Mouse (Mus musculus): ENCODE measurements around the gene Ccsap.
A peak's percentile ranks its signal among the peaks of the same experiment; 100 is the strongest.
"Not testable (repeated sequence)": the region's sequence is repeated elsewhere in the genome, so short reads cannot be mapped to it uniquely, and the experiment has no call there.

The Ccsap gene

GRCm38 (mm10) chr8:123838496-123838895 is 21.5 kb downstream of the Ccsap start:
- no peak for DNase-seq (ENCODE audit: low spot score in 2 of 2)

DNA sequence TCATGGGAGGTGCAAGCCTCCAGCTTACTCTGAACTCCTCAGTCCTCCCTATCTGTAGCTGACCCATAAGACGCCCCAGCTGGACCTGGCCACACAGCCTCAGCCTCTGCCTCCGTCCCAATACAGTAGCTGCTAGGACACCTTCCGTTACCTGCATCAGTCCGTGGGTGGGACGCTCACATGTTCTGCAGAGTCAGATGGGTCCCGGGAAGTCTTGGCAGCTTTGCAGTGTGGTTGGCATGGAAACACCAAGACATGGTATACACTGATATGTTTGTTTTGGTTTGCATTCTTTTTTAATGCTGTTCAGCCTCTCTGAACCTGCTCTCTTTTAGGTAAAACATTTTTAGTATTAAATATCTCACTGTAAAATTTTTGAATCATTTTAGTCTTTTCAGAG is 23.7 kb downstream of the Ccsap start:
- DNase-seq (ENCODE audit: low spot score in 2 of 2): no peak

DNA sequence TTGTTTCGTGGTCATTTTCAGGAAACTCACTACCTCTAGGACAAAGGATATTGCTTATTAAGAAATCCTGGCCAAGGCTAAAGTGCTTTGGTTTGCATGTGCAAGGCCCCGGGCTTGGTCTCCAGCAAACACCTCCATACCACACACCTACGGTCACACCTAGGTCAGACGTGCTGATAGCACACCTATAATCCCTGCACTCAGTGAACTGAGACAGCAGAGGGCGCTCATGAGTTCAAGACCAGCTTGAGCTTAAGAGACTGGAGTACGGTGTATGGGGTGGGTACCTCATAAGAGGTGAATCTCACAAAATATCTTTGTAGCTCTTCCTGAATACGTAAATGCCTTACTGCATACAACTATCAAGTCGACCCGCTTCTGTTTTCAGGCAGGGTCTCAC is 24.6 kb downstream of the Ccsap start:
- peak; percentile 73 to 77 for DNase-seq (ENCODE audit: low spot score in 2 of 2)

- DNase-seq (ENCODE audit: low spot score in 2 of 2): no peak
These were observed 27.3 kb downstream of the Ccsap start for GRCm38 (mm10) chr8:123832757-123833156.

- no peak for DNase-seq (ENCODE audit: low spot score in 2 of 2)
These were observed 32.5 kb downstream of the Ccsap start for GRCm38 (mm10) chr8:123827523-123827922.

- no peak for DNase-seq (ENCODE audit: low spot score in 2 of 2)
These were observed 33.3 kb downstream of the Ccsap start for GRCm38 (mm10) chr8:123826758-123827157.

- DNase-seq (ENCODE audit: low spot score in 2 of 2): no peak
These were observed 34.0 kb downstream of the Ccsap start for GRCm38 (mm10) chr8:123826001-123826400.

GRCm38 (mm10) chr8:123823532-123824123 is 36.4 kb downstream of the Ccsap start:
- DNase-seq (ENCODE audit: low spot score in 2 of 2): no peak

DNA sequence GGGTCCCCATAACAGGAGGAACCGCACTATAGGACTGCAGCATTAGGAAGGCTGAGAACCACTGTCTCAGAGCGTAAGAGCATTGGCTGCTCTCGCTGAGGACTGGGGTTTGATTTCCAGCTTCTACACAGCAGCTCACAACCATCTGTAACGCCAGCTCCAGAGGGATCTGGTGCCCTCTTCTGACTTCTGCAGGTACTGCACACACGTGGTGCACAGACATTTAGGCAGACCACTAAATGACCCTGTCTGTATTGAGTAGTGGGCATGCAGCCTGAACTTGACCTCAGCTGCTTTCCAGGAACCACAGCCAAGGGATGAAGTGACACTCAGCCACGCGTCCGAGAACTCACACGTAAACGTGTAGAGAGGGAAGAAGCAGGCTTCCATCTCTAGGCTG is 36.9 kb downstream of the Ccsap start:
- no peak for DNase-seq (ENCODE audit: low spot score in 2 of 2)

- no peak for DNase-seq (ENCODE audit: low spot score in 2 of 2)
These were observed 39.2 kb downstream of the Ccsap start for GRCm38 (mm10) chr8:123820780-123821179.

- no peak for DNase-seq (ENCODE audit: low spot score in 2 of 2)
These were observed 40.1 kb downstream of the Ccsap start for GRCm38 (mm10) chr8:123819683-123820610.

DNA sequence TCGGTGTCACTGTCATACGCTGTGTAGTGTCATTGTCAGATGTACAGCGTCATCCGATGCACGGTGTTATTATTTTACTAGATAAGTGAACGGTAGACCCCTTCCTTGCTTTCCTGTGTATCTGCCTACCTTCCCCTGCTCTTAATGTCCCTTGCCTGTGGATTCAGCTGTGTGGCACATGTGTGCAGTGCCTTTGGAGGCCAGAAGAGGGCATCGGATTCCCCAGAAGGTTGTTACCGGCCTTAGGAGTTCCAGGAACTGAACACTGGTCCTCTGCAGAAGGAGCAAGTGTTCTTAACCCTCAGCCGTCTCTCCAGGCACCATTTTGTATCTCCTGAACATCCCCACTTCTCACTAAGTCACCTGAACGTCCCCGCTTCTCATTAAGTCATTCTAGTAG is 42.3 kb downstream of the Ccsap start:
- no peak for DNase-seq (ENCODE audit: low spot score in 2 of 2)

GRCm38 (mm10) chr8:123816939-123817338 is 43.1 kb downstream of the Ccsap start:
- no peak for DNase-seq (ENCODE audit: low spot score in 2 of 2)

DNA sequence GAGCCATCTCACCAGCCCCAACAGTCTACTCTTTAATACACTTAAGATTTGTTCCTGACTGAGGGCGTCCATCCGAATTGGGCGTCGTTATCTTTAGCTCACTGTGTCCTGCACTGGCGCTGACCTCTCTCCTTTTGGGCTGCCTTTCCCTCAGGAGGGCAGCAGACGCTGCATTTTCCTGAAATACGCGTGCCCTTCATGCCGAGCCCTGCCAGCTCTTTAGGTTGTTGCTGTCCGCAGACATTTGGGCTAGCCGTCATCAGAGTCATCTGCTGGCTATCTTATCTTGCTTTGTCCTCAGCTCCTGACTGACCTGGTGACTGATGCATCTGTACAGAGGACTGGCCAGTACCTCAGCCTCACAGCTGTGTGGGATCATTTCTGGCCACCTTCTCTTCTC is 44.7 kb downstream of the Ccsap start:
- DNase-seq (ENCODE audit: low spot score in 2 of 2): no peak

DNA sequence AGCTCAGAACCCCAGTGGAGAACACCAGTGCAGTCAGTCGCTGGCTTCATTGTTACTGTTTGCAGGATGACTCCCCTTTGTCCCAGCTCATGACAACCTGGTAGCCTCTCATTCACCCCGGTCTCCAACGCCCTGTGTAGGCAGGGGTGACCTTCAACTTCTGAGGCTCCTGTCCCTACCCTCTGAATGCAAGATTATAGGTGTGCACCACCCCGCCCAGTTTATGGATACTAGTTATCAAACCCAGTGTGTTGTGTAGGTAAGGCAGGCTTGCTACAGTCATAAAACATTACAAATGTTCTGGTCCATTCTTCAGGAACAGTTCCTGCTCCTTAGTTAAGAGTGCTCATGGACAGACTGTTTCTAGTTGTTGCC is 46.1 kb downstream of the Ccsap start:
- no peak for DNase-seq (ENCODE audit: low spot score in 2 of 2)

- DNase-seq (ENCODE audit: low spot score in 2 of 2): no peak
These were observed 46.7 kb downstream of the Ccsap start for GRCm38 (mm10) chr8:123813173-123813891.

DNA sequence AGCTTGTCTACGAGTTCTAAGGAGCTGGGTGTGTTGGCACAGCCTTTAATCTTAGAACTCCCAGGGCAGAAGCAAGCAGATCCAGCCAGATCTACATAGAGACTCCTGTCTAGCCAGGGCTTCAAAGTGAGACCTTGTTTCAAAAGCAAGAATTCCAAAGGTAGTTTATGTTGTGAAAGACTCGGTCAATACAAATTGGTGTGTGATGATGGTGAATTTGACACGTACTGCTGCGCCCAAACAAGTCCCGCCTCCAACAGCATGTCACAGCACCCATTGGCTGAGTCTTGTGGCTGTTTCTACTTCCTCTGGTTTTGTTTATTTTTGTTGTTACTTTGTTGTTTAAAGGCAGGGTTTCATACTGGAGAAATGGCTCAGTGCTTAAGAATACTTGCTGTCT is 47.8 kb downstream of the Ccsap start:
- DNase-seq (ENCODE audit: low spot score in 2 of 2): no peak

GRCm38 (mm10) chr8:123809342-123809741 is 50.7 kb downstream of the Ccsap start:
- not testable (repeated sequence) for DNase-seq (ENCODE audit: low spot score in 2 of 2)

DNA sequence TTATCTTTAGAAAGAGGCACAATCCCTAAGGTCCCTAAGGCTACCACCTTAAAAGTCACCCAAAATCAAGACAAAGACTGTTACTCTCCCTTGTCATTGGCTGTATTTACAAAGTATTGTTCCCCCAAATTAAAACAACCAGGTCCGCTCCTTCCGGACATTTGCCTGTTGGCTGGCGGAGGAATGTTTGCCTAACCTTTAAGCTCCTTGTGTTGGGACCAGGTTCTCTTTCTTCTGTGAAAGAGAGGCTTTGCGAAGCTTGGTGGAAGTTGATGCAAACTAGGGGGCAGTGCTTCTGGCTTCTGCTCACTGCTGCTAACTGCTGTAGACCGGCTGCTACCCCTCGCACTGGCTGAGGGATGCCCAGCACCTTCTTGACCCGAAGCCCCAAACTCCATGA is 51.3 kb downstream of the Ccsap start:
- DNase-seq (ENCODE audit: low spot score in 2 of 2): no peak

DNA sequence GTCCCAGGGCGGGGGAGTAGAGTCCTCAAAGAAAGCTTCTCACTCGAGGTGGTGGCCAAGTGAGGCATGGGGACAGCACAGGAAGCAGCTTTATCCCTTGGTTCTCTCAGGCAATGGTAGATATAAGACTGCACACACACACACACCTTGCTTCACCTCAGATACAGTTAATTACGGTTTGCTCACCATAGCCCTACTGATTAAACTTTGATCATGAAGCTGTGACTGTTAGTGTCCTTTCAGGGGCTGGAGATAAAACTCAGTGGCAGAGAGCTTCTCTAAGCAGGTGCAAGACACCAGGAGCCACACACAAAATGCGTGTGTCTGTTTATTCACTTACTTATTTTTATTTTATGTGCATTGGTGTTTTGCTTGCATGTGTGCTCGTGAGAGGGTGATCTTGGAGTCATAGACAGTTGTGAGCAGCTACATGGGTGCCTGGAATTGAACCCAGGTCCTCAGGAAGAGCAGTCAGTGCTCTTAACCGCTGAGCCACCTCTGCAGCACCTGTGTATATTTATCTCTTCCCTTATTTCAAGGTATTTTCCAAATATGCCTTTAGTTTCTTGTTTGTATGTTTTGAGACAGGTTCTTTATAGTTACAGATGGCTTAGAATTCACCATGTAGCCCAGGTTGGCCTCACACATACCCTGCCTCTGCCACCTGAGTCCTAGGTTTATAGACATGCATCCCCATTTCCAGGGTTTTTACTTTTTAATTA is 52.0 kb downstream of the Ccsap start:
- no peak for DNase-seq (ENCODE audit: low spot score in 2 of 2)

DNA sequence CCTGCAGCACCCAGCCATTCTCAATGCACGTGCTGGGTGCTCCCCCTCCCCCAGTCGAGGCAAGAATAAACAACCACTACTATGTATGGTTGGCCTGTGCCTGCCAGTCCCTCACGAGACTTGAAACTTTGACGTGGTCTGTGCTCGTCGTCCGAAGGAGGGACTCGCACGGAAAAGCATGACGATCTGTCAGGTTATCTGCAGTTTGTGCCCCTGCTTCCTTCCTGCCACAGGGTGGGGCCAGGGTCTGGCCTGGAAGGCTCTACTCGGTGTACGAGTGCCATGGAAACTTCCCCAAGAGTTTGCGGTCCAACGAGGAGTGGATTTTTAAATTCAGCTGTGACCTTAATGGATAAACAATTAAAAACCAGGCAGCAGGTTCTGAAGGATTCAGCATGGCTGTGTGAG is 53.0 kb downstream of the Ccsap start:
- DNase-seq (ENCODE audit: low spot score in 2 of 2): no peak

DNA sequence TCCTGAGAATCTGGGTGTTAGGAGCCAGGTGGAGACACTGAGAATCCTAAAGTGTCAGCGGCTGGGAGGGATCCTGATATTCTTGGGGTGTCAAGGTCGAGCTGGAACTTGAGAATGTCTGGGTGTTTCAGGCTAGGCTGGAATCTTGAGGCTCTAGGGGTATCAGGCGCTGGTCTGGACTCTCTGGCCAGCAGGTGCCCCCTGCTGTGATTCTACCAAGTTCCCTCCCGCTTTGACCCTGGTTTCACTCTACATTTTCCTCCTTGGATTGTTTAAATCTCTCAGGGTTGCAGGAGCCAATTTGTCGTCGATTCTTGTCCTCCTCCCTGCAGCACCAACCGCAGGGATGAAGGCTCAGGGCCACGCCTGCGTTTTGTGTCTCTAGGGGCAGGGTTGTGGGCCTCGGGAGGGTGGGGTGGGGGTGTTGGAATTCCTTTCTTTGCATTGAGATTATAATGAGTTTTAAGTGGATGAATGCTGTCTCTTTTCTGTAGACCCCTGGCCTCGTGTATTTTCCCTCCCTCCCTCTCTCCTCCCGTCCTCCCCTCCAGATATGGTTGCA is 53.6 kb downstream of the Ccsap start:
- no peak for DNase-seq (ENCODE audit: low spot score in 2 of 2)

All from right cerebral cortex, adult 2 months (tissue).